Mouse (Mus musculus) G1E (cell line): Measurements from ENCODE around the gene Ppt1.

ENCODE experiments used
- CTCF ChIP-seq: IDR thresholded peaks from 2 replicates; pipeline ENCODE4 v1.5.1; 2012; ENCODE audit warnings: low read depth, low read length, inconsistent platforms, mixed read lengths
- GATA2 ChIP-seq: IDR thresholded peaks from 2 replicates; pipeline ENCODE4 v1.6.1; 2012; ENCODE audit warnings: low read depth, low read length, inconsistent platforms, borderline replicate concordance

DNA sequence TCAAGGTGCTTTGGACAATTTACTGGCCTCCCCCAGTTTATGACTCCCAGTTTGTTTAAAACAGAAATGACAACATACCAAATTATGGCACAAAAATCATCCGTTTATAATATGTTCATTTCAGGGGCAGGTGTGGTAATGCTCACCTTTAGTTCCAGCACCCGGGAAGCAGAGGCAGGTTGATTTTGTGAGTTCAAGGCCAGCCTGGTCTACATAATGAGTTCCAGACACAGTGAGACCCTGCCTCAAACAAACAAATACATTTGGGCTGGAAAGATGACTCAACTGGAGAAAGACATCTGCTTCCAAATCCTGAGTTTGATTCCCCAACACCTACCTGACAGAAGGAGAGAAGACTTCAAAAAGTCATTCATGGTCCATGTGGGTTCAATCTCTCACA lies 51.3 kb downstream of the Ppt1 start:
- no peak for TF ChIP-seq CTCF
- TF ChIP-seq GATA2: no peak
